In genomic region chr12:107825921-107826320, GRCm38 (mm10) we compare ENCODE assay signal across 32 mouse cellular contexts.
DNase-seq lines count a peak whose midpoint lies in the region; ATAC-seq lines count a peak whose summit lies in the region.
"Had no signal": no experiment of that assay in that cellular context is flagged by ENCODE, and none has a peak within 500 bp of the region (broad histone marks: within the 10 kb centered on the region; RNA-seq: fewer than 3 reads in every experiment).

No protein-coding gene starts in this region.

- WGBS in heart, embryonic 11.5 days (ENCODE audit: insufficient replicate concordance), result 74% methylated on average over 4 of the region's 4 CpGs

- no peak overlapping the region for H3K27ac ChIP-seq in heart, embryonic 11.5 days (ENCODE audit: low read depth, low read length)
- H3K27ac ChIP-seq: forebrain, embryonic 13.5 days; hindbrain, embryonic 13.5 days; kidney, postnatal 0 days; limb, embryonic 13.5 days; stomach, postnatal 0 days had no signal

- no peaks in the 10 kb centered on the region for H3K9me3 ChIP-seq in heart, embryonic 11.5 days (replicated peaks; ENCODE audit: control insufficient read depth, low read length)
- H3K9me3 ChIP-seq: forebrain, embryonic 13.5 days; hindbrain, embryonic 13.5 days; limb, embryonic 13.5 days had no signal

- H3K27me3 ChIP-seq in heart, embryonic 11.5 days (ENCODE audit: control insufficient read depth, insufficient read depth, low read length), result no peaks in the 10 kb centered on the region
- H3K27me3 ChIP-seq: forebrain, embryonic 13.5 days; heart, embryonic 12.5 days; hindbrain, embryonic 13.5 days; limb, embryonic 13.5 days had no signal

- H3K4me3 ChIP-seq in heart, embryonic 11.5 days (ENCODE audit: low read depth, low read length), result no peak overlapping the region
- H3K4me3 ChIP-seq: forebrain, embryonic 13.5 days; heart, embryonic 12.5 days; hindbrain, embryonic 13.5 days; limb, embryonic 13.5 days had no signal

- peak; percentile 20 to 53 for DNase-seq in frontal cortex, adult 2 months (ENCODE audit: extremely low spot score in 1 of 2, low spot score in 1 of 2)
- no peak for DNase-seq in frontal cortex, postnatal 14 days (ENCODE audit: low spot score in 2 of 2)
- peak; percentile 25 for DNase-seq in left cerebral cortex, adult 11 months (ENCODE audit: low spot score)
- DNase-seq in left cerebral cortex, postnatal 10 days (ENCODE audit: extremely low spot score in 1 of 2, low spot score in 2 of 2), result no peak
- peak; percentile 54 for DNase-seq in brain, adult 2 months (ENCODE audit: low read depth, low spot score)
- DNase-seq in left cerebral cortex, postnatal 25 days (ENCODE audit: low spot score in 2 of 2), result peak; percentile 36 to 69
- DNase-seq: adrenal gland, postnatal 10 days; cerebellum, adult 11 months; cerebellum, adult 9-10 months; cerebellum, postnatal 36 days; gastrocnemius, postnatal 14 days; heart, adult 11 months; heart, postnatal 4 days; kidney, adult 8-10 months; kidney, postnatal 4 days; liver, postnatal 0 days; lung, postnatal 36 days; spleen, adult 18-20 months; thymus, adult 18-20 months; thymus, postnatal 25 days had no signal

- no peak overlapping the region for H3K9ac ChIP-seq in heart, embryonic 11.5 days (ENCODE audit: low read depth, low read length)
- H3K9ac ChIP-seq: forebrain, embryonic 13.5 days; heart, embryonic 12.5 days; hindbrain, embryonic 13.5 days; limb, embryonic 13.5 days; liver, postnatal 0 days had no signal

- H3K4me2 ChIP-seq in heart, embryonic 11.5 days, result no peak overlapping the region
- H3K4me2 ChIP-seq: forebrain, embryonic 13.5 days; heart, embryonic 12.5 days; hindbrain, embryonic 13.5 days; limb, embryonic 13.5 days; liver, embryonic 11.5 days; midbrain, embryonic 11.5 days had no signal

- intact Hi-C loops in left cerebral cortex, postnatal 10 days (cut with DNase I), result no loop called here
- intact Hi-C loops in left cerebral cortex, postnatal 25 days (cut with DNase I), result no loop called here

- no peaks in the 10 kb centered on the region for H3K4me1 ChIP-seq in heart, embryonic 11.5 days (ENCODE audit: control insufficient read depth, insufficient read depth, low read length)
- H3K4me1 ChIP-seq: hindbrain, embryonic 13.5 days; limb, embryonic 13.5 days had no signal

- no peak for ATAC-seq in heart, embryonic 11.5 days (replicated peaks; ENCODE audit: insufficient number of reproducible peaks, low FRiP score, low TSS enrichment)
- ATAC-seq: forebrain, embryonic 13.5 days; intestine, embryonic 16.5 days; liver, postnatal 0 days; midbrain, embryonic 16.5 days had no signal

- H3K36me3 ChIP-seq in heart, embryonic 11.5 days (ENCODE audit: control insufficient read depth, insufficient read depth, low read length), result no peaks in the 10 kb centered on the region
- H3K36me3 ChIP-seq: G1E; heart, embryonic 12.5 days; hindbrain, embryonic 13.5 days; limb, embryonic 13.5 days had no signal

Comparison
In these comparisons a context has a peak if more than half of its experiments do, and no peak if none do; other contexts are left out.
1. DNase-seq: peak in frontal cortex, adult 2 months (2 of 2), left cerebral cortex, adult 11 months (single experiment), brain, adult 2 months (single experiment) and left cerebral cortex, postnatal 25 days (2 of 2); none in frontal cortex, postnatal 14 days (0 of 2) and left cerebral cortex, postnatal 10 days (0 of 2).